Mouse (Mus musculus) forebrain, embryonic 14.5 days (tissue): ENCODE results near the gene Gmnc. TPM values are rescaled to one million over a fixed set of nuclear protein-coding genes. Genes with fewer than 3 reads are reported as not detected.

Source experiments
- ATAC-seq: fragments of 200-750 bp; cut with Nextera tagmentation; 2 replicates; pipeline ENCODE4 v1.8.0; 2017; ENCODE audit warnings: mild to moderate bottlenecking, moderate library complexity
- DNase-seq: peaks from one replicate; pipeline ENCODE4 v3.0.0-alpha.2; 2015; ENCODE audit warnings: low spot score
- H3K27ac ChIP-seq: fragments of 300-500 bp; sonication (generic); 2 replicates; pipeline ENCODE4 v1.5.1; 2014; ENCODE audit warnings: low read depth, mild to moderate bottlenecking, control low read depth, low read length, moderate library complexity
- H3K27me3 ChIP-seq: fragments of 300-500 bp; sonication (generic); replicated peaks from 2 replicates; pipeline ENCODE4 v1.6.1; 2014; ENCODE audit warnings: low read length, control low read depth, mixed read lengths; ENCODE audit not compliant: control insufficient read depth, insufficient read depth
- H3K36me3 ChIP-seq: fragments of 300-500 bp; sonication (generic); 2 replicates; pipeline ENCODE4 v1.6.1; 2014; ENCODE audit warnings: low read length, control low read depth; ENCODE audit not compliant: control insufficient read depth, insufficient read depth
- H3K4me1 ChIP-seq: fragments of 300-500 bp; sonication (generic); 2 replicates; pipeline ENCODE4 v1.6.1; 2014; ENCODE audit warnings: antibody characterized with exemption, low read length, control low read depth; ENCODE audit not compliant: control insufficient read depth, insufficient read depth
- H3K4me2 ChIP-seq: fragments of 300-500 bp; sonication (generic); 2 replicates; pipeline ENCODE4 v1.6.1; 2014; ENCODE audit warnings: mild to moderate bottlenecking, control low read depth, low read length
- H3K4me3 ChIP-seq: fragments of 300-500 bp; sonication (generic); 2 replicates; pipeline ENCODE4 v1.5.1; 2014; ENCODE audit warnings: low read depth, low read length, control low read depth
- H3K9ac ChIP-seq: fragments of 300-500 bp; sonication (generic); 2 replicates; pipeline ENCODE4 v1.6.1; 2014; ENCODE audit warnings: mild to moderate bottlenecking, low read length, control low read depth, moderate library complexity
- H3K9me3 ChIP-seq: fragments of 300-500 bp; sonication (generic); replicated peaks from 2 replicates; pipeline ENCODE4 v1.6.1; 2016; ENCODE audit warnings: low read length, control low read depth, mixed read lengths; ENCODE audit not compliant: control insufficient read depth
- WGBS: fragments of 180-500 bp; shearing (Covaris S2); extraction: QIAGEN DNeasy Blood & Tissue Kit; methylation state at CpG from one replicate; pipeline ENCODE4 v1.1.7; 2014; 5-methylcytosine and 5-hydroxymethylcytosine counted together
- polyA plus RNA-seq: library from polyadenylated mRNA; unstranded; fragments of >200 nt; fragmentation: Nextera tagmentation; extraction: Ambion mirVana; gene quantifications from 2 replicates; pipeline ENCODE4 v1.2.1, GENCODE M21; 2014

Gmnc gene
- polyA plus RNA-seq, 1 experiment from 2014 or later, result 0.47 TPM

- ATAC-seq (no peak), DNase-seq (peak; percentile 39)
Observed at GRCm38 (mm10) chr16:26901471-26901870, 90.0 kb downstream of the Gmnc start.

GRCm38 (mm10) chr16:26886337-26886736 is 105.1 kb downstream of the Gmnc start:
- H3K27me3 ChIP-seq, result no peaks in the 10 kb centered on the region
- no peaks in the 10 kb centered on the region for H3K9me3 ChIP-seq
- ATAC-seq, result no peak
- 79% methylated on average over 4 of the region's 4 CpGs for WGBS
- H3K4me3 ChIP-seq, result no peak overlapping the region
- no peak overlapping the region for H3K4me2 ChIP-seq
- DNase-seq, result no peak
- H3K36me3 ChIP-seq, result no peaks in the 10 kb centered on the region
- H3K9ac ChIP-seq, result no peak overlapping the region
- H3K27ac ChIP-seq, result no peak overlapping the region
- no peaks in the 10 kb centered on the region for H3K4me1 ChIP-seq

More at GRCm38 (mm10) chr16:26901471-26901870, 90.0 kb downstream of the Gmnc start:
- Histone ChIP-seq H3K27ac (no peak overlapping the region), H3K9ac (no peak overlapping the region), H3K4me2 (no peak overlapping the region), H3K9me3 (no peaks in the 10 kb centered on the region), H3K36me3 (no peaks in the 10 kb centered on the region), H3K4me1 (no peaks in the 10 kb centered on the region), H3K4me3 (no peak overlapping the region), H3K27me3 (no peaks in the 10 kb centered on the region)
- 22% methylated on average over 4 of the region's 4 CpGs for WGBS

- no peak overlapping the region for H3K4me2 ChIP-seq
- WGBS, result 80% methylated on average over 3 of the region's 3 CpGs
- H3K4me3 ChIP-seq, result no peak overlapping the region
- no peak overlapping the region for H3K9ac ChIP-seq
- no peaks in the 10 kb centered on the region for H3K36me3 ChIP-seq
- DNase-seq (no peak), ATAC-seq (no peak)
- no peaks in the 10 kb centered on the region for H3K4me1 ChIP-seq
- no peaks in the 10 kb centered on the region for H3K9me3 ChIP-seq
- H3K27me3 ChIP-seq, result no peaks in the 10 kb centered on the region
- no peak overlapping the region for H3K27ac ChIP-seq
Observed at GRCm38 (mm10) chr16:26876885-26877284, 114.6 kb downstream of the Gmnc start.
